Mouse (Mus musculus) CH12.LX (cell line): ENCODE measurements around the gene Plp2.

Experiments used
- BHLHE40 ChIP-seq: IDR thresholded peaks from 2 replicates; pipeline ENCODE4 v1.6.1; 2011; ENCODE audit warnings: mild to moderate bottlenecking, low read depth, low read length, improper control_type of control experiment
- CTCF ChIP-seq, 2 experiments: IDR thresholded peaks in 1 of 2; conservative IDR thresholded peaks in 1 of 2; 2 replicates each; pipeline ENCODE4 v1.5.1; 2011 to 2012; ENCODE audit warnings: low read depth in 2 of 2, low read length in 2 of 2, improper control_type of control experiment in 1 of 2, inconsistent platforms in 1 of 2, mild to moderate bottlenecking in 1 of 2, moderate library complexity in 1 of 2
- EP300 ChIP-seq: IDR thresholded peaks from 2 replicates; pipeline ENCODE4 v1.6.1; 2011; ENCODE audit warnings: low read length, improper control_type of control experiment
- KAT2A ChIP-seq: IDR thresholded peaks from 2 replicates; pipeline ENCODE4 v1.6.1; 2012; ENCODE audit warnings: low read length, improper control_type of control experiment, inconsistent platforms; ENCODE audit not compliant: insufficient replicate concordance
- MEF2A ChIP-seq: IDR thresholded peaks from 2 replicates; pipeline ENCODE4 v1.6.1; 2014; ENCODE audit warnings: low read depth, mild to moderate bottlenecking, inconsistent platforms, low read length, improper control_type of control experiment, borderline replicate concordance
- POLR2A ChIP-seq: IDR thresholded peaks from 2 replicates; pipeline ENCODE4 v1.6.1; 2011; ENCODE audit warnings: low read depth, mild to moderate bottlenecking, improper control_type of control experiment, low read length
- RAD21 ChIP-seq: IDR thresholded peaks from 2 replicates; pipeline ENCODE4 v1.6.1; 2011; ENCODE audit warnings: low read depth, mild to moderate bottlenecking, low read length, improper control_type of control experiment, moderate library complexity
- TBP ChIP-seq: conservative IDR thresholded peaks from 2 replicates; pipeline ENCODE4 v1.6.1; 2011; ENCODE audit warnings: low read depth, low read length, improper control_type of control experiment
- UBTF ChIP-seq: IDR thresholded peaks from 2 replicates; pipeline ENCODE4 v1.6.1; 2012; ENCODE audit warnings: low read depth, mild to moderate bottlenecking, inconsistent platforms, low read length, improper control_type of control experiment, moderate library complexity
- USF1 ChIP-seq: IDR thresholded peaks from 2 replicates; pipeline ENCODE4 v1.6.1; 2014; ENCODE audit warnings: low read depth, mild to moderate bottlenecking, inconsistent platforms, low read length, improper control_type of control experiment
- USF2 ChIP-seq: conservative IDR thresholded peaks from 2 replicates; pipeline ENCODE4 v1.6.1; 2011; ENCODE audit warnings: low read depth, low read length, improper control_type of control experiment
- ZNF384 ChIP-seq: IDR thresholded peaks from 2 replicates; pipeline ENCODE4 v1.6.1; 2012; ENCODE audit warnings: low read depth, low read length, improper control_type of control experiment, inconsistent platforms

DNA sequence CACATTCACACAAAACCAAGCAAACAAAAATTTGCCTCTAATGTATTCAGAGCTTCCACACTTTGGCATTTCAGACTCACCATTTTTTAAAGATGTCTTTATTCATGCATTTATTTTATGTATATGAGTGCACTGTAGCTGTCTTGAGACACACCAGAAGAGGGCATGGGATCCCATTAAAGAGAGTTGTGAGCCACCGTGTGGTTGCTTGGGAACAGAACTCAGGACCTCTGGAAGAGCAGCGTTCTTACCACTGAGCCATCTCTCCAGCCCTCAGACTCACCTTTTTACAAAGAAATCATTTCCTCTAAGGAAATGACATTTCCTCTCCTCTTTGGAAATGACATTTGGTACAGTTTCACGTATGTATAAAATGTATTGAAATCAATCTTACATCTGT lies 7.8 kb upstream of the Plp2 start:
- TF ChIP-seq EP300 (no peak), CTCF (conservative IDR thresholded peaks at IDR 0.05 in 1 of 2, IDR thresholded peaks at IDR 0.05 in 1 of 2; ENCODE audit: low read depth in 2 of 2, low read length in 2 of 2) (peak in 1 of 2 experiments; percentile 51; a peak in 2 of 4 replicates), TBP (no peak), POLR2A (no peak), KAT2A (no peak), USF2 (no peak), MEF2A (no peak), USF1 (no peak), BHLHE40 (no peak), ZNF384 (no peak), UBTF (no peak), RAD21 (peak; percentile 20)
